ENCODE assay signal across 13 mouse cellular contexts in the genomic region with DNA sequence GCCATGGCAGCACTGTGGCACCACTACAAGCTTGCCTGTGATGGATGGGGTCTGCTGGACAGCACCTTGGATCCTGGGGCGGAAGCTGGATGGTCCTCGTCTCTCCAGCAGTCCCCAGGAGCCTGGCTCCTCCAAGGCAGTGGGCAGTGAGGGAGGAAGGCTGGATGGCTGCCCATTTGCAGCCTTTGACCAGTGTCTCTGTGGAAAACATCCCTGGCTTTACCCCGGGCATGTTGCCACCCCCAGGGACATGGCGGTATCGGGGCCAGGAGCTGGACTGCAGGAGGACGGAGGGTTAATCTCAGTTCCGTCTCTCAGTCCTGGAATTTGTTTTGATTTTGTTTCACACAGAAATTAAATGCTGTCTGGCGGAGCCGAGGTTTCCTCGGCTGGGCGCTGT. TPM values are rescaled to one million over a fixed set of nuclear protein-coding genes. Genes with fewer than 3 reads are reported as not detected.
DNase-seq lines count a peak whose midpoint lies in the region; ATAC-seq and TF ChIP-seq lines count a peak whose summit lies in the region.
"Had no signal": no experiment of that assay in that cellular context is flagged by ENCODE, and none has a peak within 500 bp of the region (broad histone marks: within the 10 kb centered on the region; RNA-seq: fewer than 3 reads in every experiment).

No protein-coding gene starts in this region.

- H3K27ac ChIP-seq in intestine, embryonic 15.5 days = 0 out of 2 replicates have a peak overlapping the region, but pooled peaks have one; percentile 13
- no peak overlapping the region for H3K27ac ChIP-seq in intestine, embryonic 16.5 days (ENCODE audit: low read length)
- no peak overlapping the region for H3K27ac ChIP-seq in midbrain, postnatal 0 days (ENCODE audit: low read depth, low read length)
- H3K27ac ChIP-seq in midbrain, embryonic 16.5 days (ENCODE audit: low read length) = no peak overlapping the region
- H3K27ac ChIP-seq in embryonic facial prominence, embryonic 15.5 days (replicated peaks) = 0 out of 2 replicates have a peak overlapping the region, but pooled peaks have one; percentile 9
- no peak overlapping the region for H3K27ac ChIP-seq in stomach, embryonic 14.5 days (ENCODE audit: low read length)
- H3K27ac ChIP-seq: macrophage had no signal

- no peak overlapping the region for H3K4me2 ChIP-seq in intestine, embryonic 15.5 days (replicated peaks)
- no peak overlapping the region for H3K4me2 ChIP-seq in intestine, embryonic 16.5 days (ENCODE audit: low read depth, low read length)
- no peak overlapping the region for H3K4me2 ChIP-seq in midbrain, postnatal 0 days (ENCODE audit: low read depth, low read length, poor library complexity, severe bottlenecking)
- H3K4me2 ChIP-seq in midbrain, embryonic 16.5 days (ENCODE audit: low read length) = no peak overlapping the region
- H3K4me2 ChIP-seq in embryonic facial prominence, embryonic 15.5 days (replicated peaks) = no peak overlapping the region
- H3K4me2 ChIP-seq in stomach, embryonic 14.5 days (replicated peaks; ENCODE audit: low read depth, low read length) = 0 out of 2 replicates have a peak overlapping the region, but pooled peaks have one; percentile 3
- H3K4me2 ChIP-seq: heart, embryonic 11.5 days had no signal

- no peak for ATAC-seq in intestine, embryonic 15.5 days
- ATAC-seq in intestine, embryonic 16.5 days = no peak
- ATAC-seq in midbrain, postnatal 0 days (ENCODE audit: low FRiP score) = no peak
- ATAC-seq in midbrain, embryonic 16.5 days = no peak
- no peak for ATAC-seq in embryonic facial prominence, embryonic 15.5 days (ENCODE audit: insufficient number of reproducible peaks, low FRiP score, low TSS enrichment, low read depth)
- no peak for ATAC-seq in stomach, embryonic 14.5 days (ENCODE audit: insufficient number of reproducible peaks, insufficient read depth, low FRiP score, low read depth)

- H3K4me1 ChIP-seq in intestine, embryonic 15.5 days (replicated peaks) = peaks cover 34% of the 10 kb centered on the region
- H3K4me1 ChIP-seq in intestine, embryonic 16.5 days (ENCODE audit: control insufficient read depth, insufficient read depth, low read length) = peaks cover 18% of the 10 kb centered on the region
- H3K4me1 ChIP-seq in midbrain, postnatal 0 days (ENCODE audit: insufficient read depth, low read length) = no peaks in the 10 kb centered on the region
- 0 out of 2 replicates have a peak, but pooled peaks cover 5% of the 10 kb centered on the region for H3K4me1 ChIP-seq in midbrain, embryonic 16.5 days (ENCODE audit: control insufficient read depth, insufficient read depth, low read length)
- peaks cover 63% of the 10 kb centered on the region for H3K4me1 ChIP-seq in embryonic facial prominence, embryonic 15.5 days
- peaks cover 44% of the 10 kb centered on the region; the same call in 1 of the 2 replicates for H3K4me1 ChIP-seq in stomach, embryonic 14.5 days (ENCODE audit: control insufficient read depth, insufficient read depth, low read length)

- no peak overlapping the region for H3K9ac ChIP-seq in intestine, embryonic 15.5 days
- no peak overlapping the region for H3K9ac ChIP-seq in intestine, embryonic 16.5 days (ENCODE audit: low read depth, low read length)
- no peak overlapping the region for H3K9ac ChIP-seq in midbrain, postnatal 0 days (replicated peaks; ENCODE audit: low read length, poor library complexity, severe bottlenecking)
- H3K9ac ChIP-seq in midbrain, embryonic 16.5 days (ENCODE audit: low read depth, low read length) = no peak overlapping the region
- H3K9ac ChIP-seq in embryonic facial prominence, embryonic 15.5 days = no peak overlapping the region
- no peak overlapping the region for H3K9ac ChIP-seq in stomach, embryonic 14.5 days (replicated peaks; ENCODE audit: low read depth, low read length)

- DNase-seq in midbrain, postnatal 0 days (ENCODE audit: low spot score) = peak; percentile 43
- no peak for DNase-seq in liver
- DNase-seq: cerebellum, adult 11-12 months had no signal

- H3K9me3 ChIP-seq in intestine, embryonic 15.5 days = no peaks in the 10 kb centered on the region
- H3K9me3 ChIP-seq in intestine, embryonic 16.5 days (ENCODE audit: control insufficient read depth, low read length) = no peaks in the 10 kb centered on the region
- H3K9me3 ChIP-seq in midbrain, postnatal 0 days (ENCODE audit: low read length) = no peaks in the 10 kb centered on the region
- no peaks in the 10 kb centered on the region for H3K9me3 ChIP-seq in midbrain, embryonic 16.5 days (replicated peaks; ENCODE audit: control insufficient read depth, low read length, poor library complexity, severe bottlenecking)
- no peaks in the 10 kb centered on the region for H3K9me3 ChIP-seq in embryonic facial prominence, embryonic 15.5 days (replicated peaks)
- no peaks in the 10 kb centered on the region for H3K9me3 ChIP-seq in stomach, embryonic 14.5 days (ENCODE audit: control insufficient read depth, low read depth, low read length)

- H3K4me3 ChIP-seq in intestine, embryonic 15.5 days (replicated peaks) = no peak overlapping the region
- H3K4me3 ChIP-seq in intestine, embryonic 16.5 days (ENCODE audit: low read length) = no peak overlapping the region
- no peak overlapping the region for H3K4me3 ChIP-seq in midbrain, postnatal 0 days (ENCODE audit: low read depth, low read length)
- no peak overlapping the region for H3K4me3 ChIP-seq in midbrain, embryonic 16.5 days (ENCODE audit: low read depth, low read length)
- no peak overlapping the region for H3K4me3 ChIP-seq in embryonic facial prominence, embryonic 15.5 days (replicated peaks)
- H3K4me3 ChIP-seq in stomach, embryonic 14.5 days (ENCODE audit: low read depth, low read length) = no peak overlapping the region

- 36% methylated on average over 11 of the region's 11 CpGs for WGBS in intestine, embryonic 15.5 days
- WGBS in intestine, embryonic 16.5 days = 34% methylated on average over 11 of the region's 11 CpGs
- WGBS in midbrain, postnatal 0 days = 64% methylated on average over 11 of the region's 11 CpGs
- 54% methylated on average over 11 of the region's 11 CpGs for WGBS in midbrain, embryonic 16.5 days
- 43% methylated on average over 11 of the region's 11 CpGs for WGBS in embryonic facial prominence, embryonic 15.5 days
- 34% methylated on average over 11 of the region's 11 CpGs for WGBS in stomach, embryonic 14.5 days

- peaks cover 8% of the 10 kb centered on the region; the same call in 1 of the 2 replicates for H3K27me3 ChIP-seq in intestine, embryonic 15.5 days (replicated peaks)
- no peaks in the 10 kb centered on the region for H3K27me3 ChIP-seq in intestine, embryonic 16.5 days (replicated peaks; ENCODE audit: control insufficient read depth, insufficient read depth, low read length)
- H3K27me3 ChIP-seq in midbrain, postnatal 0 days (ENCODE audit: insufficient read depth, low read length) = peaks cover 25% of the 10 kb centered on the region
- peaks cover 28% of the 10 kb centered on the region for H3K27me3 ChIP-seq in midbrain, embryonic 16.5 days (ENCODE audit: control insufficient read depth, insufficient read depth, low read depth, low read length)
- peaks cover 4% of the 10 kb centered on the region; the same call in 1 of the 2 replicates for H3K27me3 ChIP-seq in embryonic facial prominence, embryonic 15.5 days
- H3K27me3 ChIP-seq in stomach, embryonic 14.5 days (ENCODE audit: control insufficient read depth, insufficient read depth, low read length) = no peaks in the 10 kb centered on the region

- H3K36me3 ChIP-seq in intestine, embryonic 15.5 days = no peaks in the 10 kb centered on the region
- H3K36me3 ChIP-seq in intestine, embryonic 16.5 days (ENCODE audit: control insufficient read depth, insufficient read depth, low read length) = no peaks in the 10 kb centered on the region
- H3K36me3 ChIP-seq in midbrain, postnatal 0 days (ENCODE audit: insufficient read depth, low read length) = no peaks in the 10 kb centered on the region
- no peaks in the 10 kb centered on the region for H3K36me3 ChIP-seq in midbrain, embryonic 16.5 days (ENCODE audit: control insufficient read depth, insufficient read depth, low read length)
- no peaks in the 10 kb centered on the region for H3K36me3 ChIP-seq in embryonic facial prominence, embryonic 15.5 days
- H3K36me3 ChIP-seq in stomach, embryonic 14.5 days (ENCODE audit: control insufficient read depth, insufficient read depth, low read length) = no peaks in the 10 kb centered on the region

- no peak for TF ChIP-seq CTCF in midbrain, postnatal 0 days (IDR thresholded peaks at IDR 0.05)

RNA-seq across cellular contexts. Expression of gene Wnt9a, which starts 7.2 kb away (rescaled TPM):
- 3.4 and 4.2 TPM in 2 replicates for polyA plus RNA-seq in intestine, embryonic 15.5 days (2015; fragmentation: Nextera tagmentation; extraction: Ambion mirVana)
- 4.2 and 4.4 TPM in 2 replicates for polyA plus RNA-seq in intestine, embryonic 16.5 days (2015; fragmentation: Nextera tagmentation; extraction: Ambion mirVana)
- 4.2 and 5.6 TPM in 2 replicates for total RNA-seq in midbrain, postnatal 0 days (2014; rRNA removed)
- polyA plus RNA-seq in midbrain, postnatal 0 days (2015; fragmentation: Nextera tagmentation; extraction: Ambion mirVana) = 2.3 and 2.9 TPM in 2 replicates
- 3.0 and 3.6 TPM in 2 replicates for polyA plus RNA-seq in midbrain, embryonic 16.5 days (2015; fragmentation: Nextera tagmentation; extraction: Ambion mirVana)
- polyA plus RNA-seq in embryonic facial prominence, embryonic 15.5 days (2015; fragmentation: Nextera tagmentation; extraction: Ambion mirVana) = 7.0 and 8.5 TPM in 2 replicates
- polyA plus RNA-seq in stomach, embryonic 14.5 days (2014; fragmentation: Nextera tagmentation; extraction: Ambion mirVana) = 2.3 and 3.1 TPM in 2 replicates

RNA-seq across cellular contexts. Expression of gene Wnt3a, which starts 23.4 kb away (rescaled TPM):
- polyA plus RNA-seq in intestine, embryonic 15.5 days (2015; fragmentation: Nextera tagmentation; extraction: Ambion mirVana) = not detected in 2 replicates
- polyA plus RNA-seq in intestine, embryonic 16.5 days (2015; fragmentation: Nextera tagmentation; extraction: Ambion mirVana) = not detected in 2 replicates
- 0.16 TPM in 1 of 2 replicates, not detected in the other for total RNA-seq in midbrain, postnatal 0 days (2014; rRNA removed)
- polyA plus RNA-seq in midbrain, postnatal 0 days (2015; fragmentation: Nextera tagmentation; extraction: Ambion mirVana) = 0.10 TPM in 1 of 2 replicates, not detected in the other
- polyA plus RNA-seq in midbrain, embryonic 16.5 days (2015; fragmentation: Nextera tagmentation; extraction: Ambion mirVana) = 0.21 and 0.26 TPM in 2 replicates
- 2.5 and 3.4 TPM in 2 replicates for polyA plus RNA-seq in embryonic facial prominence, embryonic 15.5 days (2015; fragmentation: Nextera tagmentation; extraction: Ambion mirVana)
- not detected in 2 replicates for polyA plus RNA-seq in stomach, embryonic 14.5 days (2014; fragmentation: Nextera tagmentation; extraction: Ambion mirVana)
- total RNA-seq: left cerebral cortex, postnatal 14 days had no signal
- polyA plus RNA-seq: heart, embryonic 11.5 days; large intestine, adult 2 months; liver, embryonic 16.5 days; macrophage had no signal

Comparison
In these comparisons a context has a peak if more than half of its experiments do, and no peak if none do; other contexts are left out.
1. H3K27ac ChIP-seq: peak in intestine, embryonic 15.5 days (single experiment) and embryonic facial prominence, embryonic 15.5 days (single experiment); none in intestine, embryonic 16.5 days (single experiment), midbrain, postnatal 0 days (single experiment), midbrain, embryonic 16.5 days (single experiment) and stomach, embryonic 14.5 days (single experiment).